ENCODE assay signal across 9 mouse cellular contexts in genomic region chr2:38417970-38418369, GRCm38 (mm10).
A peak's percentile ranks its signal among the peaks of the same experiment; 100 is the strongest.
DNase-seq lines count a peak whose midpoint lies in the region; ATAC-seq and TF ChIP-seq lines count a peak whose summit lies in the region.
"Had no signal": no experiment of that assay in that cellular context is flagged by ENCODE, and none has a peak within 500 bp of the region (broad histone marks: within the 10 kb centered on the region; RNA-seq: fewer than 3 reads in every experiment).

No protein-coding gene starts in this region.

- no peaks in the 10 kb centered on the region for H3K79me2 ChIP-seq in MEL (ENCODE audit: control insufficient read depth, insufficient read depth, low read length, poor library complexity)

- H3K4me2 ChIP-seq in hindbrain, embryonic 13.5 days, result no peak overlapping the region
- H3K4me2 ChIP-seq in embryonic facial prominence, embryonic 11.5 days (ENCODE audit: low read depth, low read length), result no peak overlapping the region
- no peak overlapping the region for H3K4me2 ChIP-seq in lung, embryonic 15.5 days
- H3K4me2 ChIP-seq: stomach, embryonic 15.5 days had no signal

- TF ChIP-seq POLR2A in MEL (IDR thresholded peaks at IDR 0.05; ENCODE audit: control insufficient read depth in 1 of 2, insufficient read depth in 1 of 2, low read depth in 1 of 2, low read length in 2 of 2, poor library complexity in 1 of 2), result no peak

- no peak overlapping the region for H3K4me3 ChIP-seq in hindbrain, embryonic 10.5 days
- no peak overlapping the region for H3K4me3 ChIP-seq in hindbrain, embryonic 13.5 days
- no peak overlapping the region for H3K4me3 ChIP-seq in MEL (ENCODE audit: control insufficient read depth in 1 of 2, insufficient read depth in 1 of 2, low read depth in 2 of 2, low read length in 2 of 2)
- H3K4me3 ChIP-seq in embryonic facial prominence, embryonic 11.5 days (ENCODE audit: low read depth, low read length), result no peak overlapping the region
- no peak overlapping the region for H3K4me3 ChIP-seq in lung, embryonic 15.5 days
- H3K4me3 ChIP-seq: stomach, embryonic 15.5 days had no signal

- no peak overlapping the region for H3K9ac ChIP-seq in hindbrain, embryonic 13.5 days
- H3K9ac ChIP-seq in MEL (ENCODE audit: control insufficient read depth, low read depth, low read length, poor library complexity, severe bottlenecking), result no peak overlapping the region
- no peak overlapping the region for H3K9ac ChIP-seq in embryonic facial prominence, embryonic 11.5 days (replicated peaks; ENCODE audit: low read length)
- H3K9ac ChIP-seq in lung, embryonic 15.5 days, result no peak overlapping the region
- H3K9ac ChIP-seq: stomach, embryonic 15.5 days had no signal

- no peaks in the 10 kb centered on the region for H3K9me3 ChIP-seq in hindbrain, embryonic 10.5 days
- no peaks in the 10 kb centered on the region for H3K9me3 ChIP-seq in hindbrain, embryonic 13.5 days
- no peaks in the 10 kb centered on the region for H3K9me3 ChIP-seq in MEL (replicated peaks; ENCODE audit: insufficient read depth, low read length)
- H3K9me3 ChIP-seq in embryonic facial prominence, embryonic 11.5 days (replicated peaks; ENCODE audit: control insufficient read depth, low read length), result no peaks in the 10 kb centered on the region
- no peaks in the 10 kb centered on the region for H3K9me3 ChIP-seq in lung, embryonic 15.5 days
- H3K9me3 ChIP-seq: stomach, embryonic 15.5 days had no signal

- peaks cover 17% of the 10 kb centered on the region for H3K4me1 ChIP-seq in hindbrain, embryonic 10.5 days (replicated peaks)
- peaks cover under 1% of the 10 kb centered on the region; the same call in 1 of the 2 replicates for H3K4me1 ChIP-seq in hindbrain, embryonic 13.5 days (replicated peaks)
- no peaks in the 10 kb centered on the region for H3K4me1 ChIP-seq in MEL (ENCODE audit: control insufficient read depth in 1 of 2, insufficient read depth in 2 of 2, low read length in 2 of 2)
- no peaks in the 10 kb centered on the region for H3K4me1 ChIP-seq in embryonic facial prominence, embryonic 11.5 days (ENCODE audit: control insufficient read depth, insufficient read depth, low read length)
- H3K4me1 ChIP-seq in lung, embryonic 15.5 days, result no peaks in the 10 kb centered on the region
- H3K4me1 ChIP-seq: stomach, embryonic 15.5 days had no signal

- no peak overlapping the region for H3K27ac ChIP-seq in hindbrain, embryonic 10.5 days
- H3K27ac ChIP-seq in hindbrain, embryonic 13.5 days, result no peak overlapping the region
- no peak overlapping the region for H3K27ac ChIP-seq in MEL (ENCODE audit: control insufficient read depth, low read depth, low read length)
- no peak overlapping the region for H3K27ac ChIP-seq in embryonic facial prominence, embryonic 11.5 days (replicated peaks; ENCODE audit: low read depth, low read length)
- H3K27ac ChIP-seq in lung, embryonic 15.5 days, result no peak overlapping the region
- H3K27ac ChIP-seq: stomach, embryonic 15.5 days had no signal

- peak; percentile 67 for DNase-seq in hindbrain, embryonic 10.5 days (ENCODE audit: low spot score)
- DNase-seq in MEL (ENCODE audit: low read depth, low spot score), result peak; percentile 63
- peak; percentile 83 for DNase-seq in embryonic facial prominence, embryonic 11.5 days (ENCODE audit: low spot score)
- DNase-seq in left cerebral cortex, adult 9 months (ENCODE audit: low spot score in 2 of 2), result no peak
- DNase-seq in frontal cortex, adult 2 months (ENCODE audit: extremely low spot score in 1 of 2, low spot score in 1 of 2), result no peak
- DNase-seq in layer of hippocampus, adult 18-20 months (ENCODE audit: low spot score in 2 of 2), result no peak

- no peak for TF ChIP-seq EP300 in MEL (IDR thresholded peaks at IDR 0.05; ENCODE audit: low read depth in 1 of 2, low read length in 2 of 2)

- ATAC-seq in hindbrain, embryonic 13.5 days (ENCODE audit: low FRiP score), result no peak
- no peak for ATAC-seq in embryonic facial prominence, embryonic 11.5 days (replicated peaks; ENCODE audit: insufficient number of reproducible peaks, low FRiP score, low TSS enrichment, low read depth)
- peak; percentile 59; the same call in 1 of the 2 replicates for ATAC-seq in lung, embryonic 15.5 days (ENCODE audit: borderline replicate concordance, extremely low read depth, low FRiP score, low TSS enrichment)

- no peaks in the 10 kb centered on the region for H3K36me3 ChIP-seq in hindbrain, embryonic 10.5 days
- H3K36me3 ChIP-seq in hindbrain, embryonic 13.5 days, result no peaks in the 10 kb centered on the region
- no peaks in the 10 kb centered on the region for H3K36me3 ChIP-seq in MEL (ENCODE audit: control insufficient read depth in 1 of 2, insufficient read depth in 2 of 2, low read length in 2 of 2)
- no peaks in the 10 kb centered on the region for H3K36me3 ChIP-seq in embryonic facial prominence, embryonic 11.5 days (replicated peaks; ENCODE audit: control insufficient read depth, insufficient read depth, low read depth, low read length)
- no peaks in the 10 kb centered on the region for H3K36me3 ChIP-seq in lung, embryonic 15.5 days
- H3K36me3 ChIP-seq: stomach, embryonic 15.5 days had no signal

- TF ChIP-seq CTCF in MEL (IDR thresholded peaks at IDR 0.05 in 2 of 3, conservative IDR thresholded peaks at IDR 0.05 in 1 of 3; ENCODE audit: control insufficient read depth in 1 of 3, insufficient read depth in 1 of 3, low read depth in 2 of 3, low read length in 3 of 3, poor library complexity in 1 of 3, severe bottlenecking in 1 of 3), result 0 out of 6 replicates have a peak, but pooled peaks of 1 of the 3 experiments have one; percentile 2

- WGBS in hindbrain, embryonic 10.5 days, result 20% methylated on average over 4 of the region's 4 CpGs
- WGBS in hindbrain, embryonic 13.5 days, result 23% methylated on average over 4 of the region's 4 CpGs
- WGBS in embryonic facial prominence, embryonic 11.5 days, result 16% methylated on average over 4 of the region's 4 CpGs
- 14% methylated on average over 4 of the region's 4 CpGs for WGBS in lung, embryonic 15.5 days

- 0 out of 2 replicates have a peak, but pooled peaks cover 21% of the 10 kb centered on the region for H3K27me3 ChIP-seq in hindbrain, embryonic 10.5 days (ENCODE audit: insufficient read depth, poor library complexity, severe bottlenecking)
- peaks cover 19% of the 10 kb centered on the region; the same call in 1 of the 2 replicates for H3K27me3 ChIP-seq in hindbrain, embryonic 13.5 days
- peaks cover 0 to 3% of the 10 kb centered on the region in 2 experiments; a peak in 2 of 4 replicates for H3K27me3 ChIP-seq in MEL (ENCODE audit: control insufficient read depth in 1 of 2, insufficient read depth in 2 of 2, low read length in 2 of 2)
- H3K27me3 ChIP-seq in embryonic facial prominence, embryonic 11.5 days (ENCODE audit: control insufficient read depth, insufficient read depth, low read length), result no peaks in the 10 kb centered on the region
- 0 out of 2 replicates have a peak, but pooled peaks cover 6% of the 10 kb centered on the region for H3K27me3 ChIP-seq in lung, embryonic 15.5 days
- H3K27me3 ChIP-seq: stomach, embryonic 15.5 days had no signal

- TF ChIP-seq RAD21 in MEL (IDR thresholded peaks at IDR 0.05; ENCODE audit: low read depth, low read length), result no peak

TF ChIP-seq in MEL, 35 proteins besides CTCF, POLR2A, EP300 and RAD21:
- no peak for TF ChIP-seq ZKSCAN1 (IDR thresholded peaks at IDR 0.05; ENCODE audit: low read depth, low read length)
- TF ChIP-seq SIN3A (IDR thresholded peaks at IDR 0.05; ENCODE audit: low read length), result peak; percentile 100
- TF ChIP-seq MXI1 (IDR thresholded peaks at IDR 0.05; ENCODE audit: low read depth, low read length), result peak; percentile 92
TF ChIP-seq in MEL: peak in this region for 2.

Comparison
In these comparisons a context has a peak if more than half of its experiments do, and no peak if none do; other contexts are left out.
1. DNase-seq: peak in hindbrain, embryonic 10.5 days (single experiment), MEL (single experiment) and embryonic facial prominence, embryonic 11.5 days (single experiment); none in left cerebral cortex, adult 9 months (0 of 2), frontal cortex, adult 2 months (0 of 2) and layer of hippocampus, adult 18-20 months (0 of 2).